Mouse (Mus musculus): ENCODE measurements around the gene Arr3.

Gene Arr3

GRCm38 (mm10) chrX:100605314-100605713 is at the start of gene Arr3:
Arr3 (plus strand) TSS chrX:100605497.
- DNase-seq, result no peak

DNA sequence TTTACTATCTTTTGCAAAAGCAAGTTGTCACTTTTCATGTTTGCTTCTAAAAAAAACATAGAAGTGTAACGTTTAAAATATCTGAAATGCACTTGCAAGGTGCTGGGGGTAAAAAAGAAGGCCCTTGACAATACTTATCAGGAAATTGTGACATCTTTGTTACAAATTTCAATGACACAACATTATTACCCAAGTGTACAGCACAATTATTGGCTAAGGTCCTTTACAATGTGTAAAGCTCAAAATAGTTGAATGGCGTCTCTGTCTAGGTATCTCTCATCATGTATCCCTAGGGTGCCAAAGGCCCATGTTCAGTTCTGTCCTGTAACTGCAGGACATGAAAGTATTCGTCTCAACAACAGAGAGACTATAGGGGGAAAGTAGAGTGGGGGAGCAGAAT is 49.3 kb upstream of the Arr3 start:
- no peak for DNase-seq

DNA sequence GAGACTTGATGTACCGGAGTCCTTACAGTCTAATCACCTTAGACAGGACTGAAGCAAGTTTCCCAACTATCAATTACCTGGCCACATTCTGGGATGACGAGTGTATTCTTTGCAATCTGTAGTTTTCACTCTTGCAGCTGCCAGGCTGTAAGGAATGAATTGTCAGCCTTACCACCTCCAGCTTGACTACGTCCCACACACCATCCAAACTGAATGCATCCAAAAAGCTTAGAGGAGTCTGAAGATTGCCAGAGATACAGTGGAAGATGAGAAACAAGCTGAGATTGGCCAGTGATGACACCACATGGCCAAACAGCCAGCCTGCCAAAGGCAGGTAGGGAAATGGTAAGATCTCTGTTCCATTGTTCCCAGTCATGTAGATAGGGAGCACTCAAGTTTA is 39.6 kb upstream of the Arr3 start:
- DNase-seq, result no peak

GRCm38 (mm10) chrX:100571951-100572350 is 33.3 kb upstream of the Arr3 start, which contains the start of gene Awat1:
Awat1 (plus strand) TSS chrX:100572251.
- DNase-seq, result no peak

DNA sequence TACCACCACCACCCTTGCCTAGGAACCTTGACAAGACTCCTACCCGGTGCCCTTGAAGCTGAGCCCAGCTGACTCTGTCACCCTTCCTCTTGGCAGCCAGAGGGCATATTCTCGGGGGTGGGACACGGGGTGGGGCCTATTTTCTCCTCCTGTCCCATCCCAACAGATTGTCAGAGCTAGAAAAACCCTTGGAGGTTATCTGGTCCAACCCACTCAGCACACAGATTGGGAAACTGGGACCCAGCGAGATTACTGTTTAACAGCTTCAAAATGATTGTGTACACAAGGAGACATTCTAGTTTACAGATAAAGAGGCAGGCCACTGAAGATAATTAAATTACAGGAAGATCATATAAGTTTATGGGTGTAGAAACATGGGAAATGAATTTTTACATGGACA is 10.5 kb upstream of the Arr3 start, which contains the start of gene P2ry4:
Gene P2ry4, minus strand, starts transcription at position 79 of the 400 bp plus-strand sequence.
- DNase-seq, result no peak

DNA sequence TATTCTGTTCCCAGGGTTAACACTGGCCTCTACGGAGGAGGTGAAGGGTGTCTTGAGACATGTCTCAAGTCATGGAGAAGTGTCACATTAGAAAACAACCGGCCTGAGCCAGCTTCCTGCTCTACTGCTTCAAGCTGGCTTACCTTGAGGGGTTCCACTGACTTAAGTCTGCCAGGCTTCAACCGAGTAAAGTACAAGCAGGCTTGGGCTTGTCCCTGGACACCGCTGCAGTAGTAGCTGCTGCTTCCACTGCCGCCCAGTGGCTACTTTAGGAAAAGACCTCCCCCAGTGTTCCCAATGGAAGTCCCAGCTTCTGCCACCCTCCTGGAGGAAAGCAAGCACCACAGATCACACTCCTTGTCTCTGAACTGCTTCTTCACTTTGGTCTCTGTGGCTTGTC is 7.9 kb upstream of the Arr3 start:
- no peak for DNase-seq

- DNase-seq, result no peak
These were observed 5.5 kb upstream of the Arr3 start for GRCm38 (mm10) chrX:100599755-100600154.

- DNase-seq, result no peak
These were observed 13.2 kb downstream of the Arr3 start for GRCm38 (mm10) chrX:100618488-100618887.

DNA sequence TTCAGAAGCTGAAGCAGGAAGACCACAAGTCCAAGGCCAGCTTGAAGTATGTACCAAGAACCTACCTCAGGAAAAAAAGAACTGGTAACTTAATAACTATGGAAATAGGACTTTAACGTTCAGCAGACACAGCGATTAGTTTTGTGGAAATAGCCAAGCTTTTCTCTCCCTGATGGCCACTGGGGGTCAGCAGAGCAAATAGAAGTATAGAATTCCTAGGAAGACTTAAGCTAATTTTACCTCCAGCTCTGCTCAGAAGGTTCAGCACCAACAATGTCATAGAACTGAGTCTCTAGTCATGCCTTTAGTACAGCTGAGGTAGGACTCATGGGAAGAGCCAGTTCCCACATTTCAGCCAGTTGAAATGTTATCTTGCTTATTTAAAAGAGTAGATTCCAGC is 16.1 kb downstream of the Arr3 start:
- no peak for DNase-seq

- no peak for DNase-seq
These were observed 18.9 kb downstream of the Arr3 start for GRCm38 (mm10) chrX:100624242-100624641.

DNA sequence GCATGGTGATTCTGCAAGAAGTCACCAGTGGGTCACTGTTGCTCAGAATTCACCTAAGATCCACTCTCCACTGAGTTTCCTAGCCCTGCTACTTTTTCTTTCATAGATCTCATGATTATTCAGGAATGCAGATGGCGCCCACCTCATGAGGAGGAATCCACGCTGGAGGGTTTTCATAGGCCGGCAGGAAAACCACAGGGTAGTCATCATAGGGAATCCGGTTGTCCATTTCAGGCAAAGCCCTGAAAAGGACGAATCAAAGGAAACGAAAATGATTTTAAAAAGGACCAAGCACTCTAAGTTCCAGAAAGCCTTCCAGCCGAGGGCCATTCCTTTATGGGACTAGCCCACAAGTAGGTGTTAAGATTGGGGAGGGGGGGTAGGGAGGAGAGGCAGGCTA is 19.8 kb downstream of the Arr3 start:
- DNase-seq, result no peak

- no peak for DNase-seq
These were observed 20.2 kb downstream of the Arr3 start, which contains the start of gene Kif4 for GRCm38 (mm10) chrX:100625546-100625801. Kif4 (plus strand) TSS chrX:100625737.

- peak; percentile 91 for DNase-seq
These were observed 20.8 kb downstream of the Arr3 start, which contains the start of gene Pdzd11 for GRCm38 (mm10) chrX:100625802-100626793. Pdzd11 (minus strand) TSS chrX:100626568.

DNA sequence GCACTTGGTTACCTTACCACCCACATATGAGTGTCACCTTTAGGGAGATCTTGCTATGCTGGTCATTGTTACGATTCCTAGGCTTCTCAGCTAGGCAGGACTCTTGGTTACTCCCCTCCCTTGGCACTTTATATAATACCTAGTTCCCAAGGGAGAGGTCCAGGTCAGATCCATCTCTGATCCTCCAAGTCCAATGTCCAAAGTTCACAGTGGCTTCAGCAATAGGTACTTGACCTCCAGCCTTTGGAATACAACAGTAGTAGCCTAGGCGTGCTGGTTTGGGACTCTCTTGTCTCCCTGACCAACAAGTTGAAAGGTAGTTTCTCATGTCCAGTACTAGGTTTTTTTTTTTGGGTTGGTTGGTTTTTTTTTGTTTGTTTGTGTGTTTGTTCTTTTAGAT is 23.8 kb downstream of the Arr3 start:
- DNase-seq, result no peak

- DNase-seq, result no peak
These were observed 33.2 kb downstream of the Arr3 start for GRCm38 (mm10) chrX:100638477-100638876.

DNA sequence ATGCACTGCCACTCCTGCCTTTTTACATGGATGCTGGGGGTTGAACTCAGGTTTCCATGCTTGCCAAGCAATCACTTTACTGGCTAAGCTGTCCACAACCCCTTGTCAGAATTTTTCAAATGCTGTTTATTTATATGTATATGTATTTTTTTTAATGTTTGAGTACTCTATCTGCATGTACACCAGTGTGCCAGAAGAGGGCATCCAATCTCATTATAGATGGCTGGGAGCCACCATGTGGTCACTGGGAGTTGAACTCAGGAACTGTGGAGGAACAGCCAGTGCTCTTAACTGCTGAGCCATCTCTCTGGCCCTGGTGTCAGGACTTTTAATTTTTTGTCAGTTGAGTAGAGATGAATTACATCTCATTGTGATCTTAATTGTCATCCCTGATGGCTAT is 47.6 kb downstream of the Arr3 start:
- no peak for DNase-seq

DNA sequence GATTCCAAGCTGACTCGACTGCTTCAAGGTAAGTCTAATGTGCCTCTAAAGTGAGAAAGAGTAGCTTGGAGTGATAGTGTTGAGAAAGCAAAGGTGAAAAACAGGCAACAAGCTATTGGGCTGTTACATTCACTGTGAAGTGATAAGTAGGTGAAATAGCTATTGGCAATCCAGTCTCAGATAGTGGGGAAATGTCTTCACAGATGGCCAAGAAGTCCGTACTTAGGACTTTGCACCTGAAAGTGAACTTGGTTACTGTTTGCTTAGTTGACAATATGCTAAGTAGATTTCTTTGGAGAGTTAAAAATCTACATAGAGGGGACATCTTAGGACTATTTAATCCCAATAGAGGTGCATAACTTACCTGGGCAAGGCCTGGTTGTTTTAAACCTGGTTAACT is 59.5 kb downstream of the Arr3 start:
- no peak for DNase-seq

Measured in cerebellum, adult 9-11 months (tissue).